Mouse (Mus musculus): ENCODE data around the gene Nsun5.
"Not testable (repeated sequence)": the region's sequence is repeated elsewhere in the genome, so short reads cannot be mapped to it uniquely, and the experiment has no call there.

The Nsun5 gene

GRCm38 (mm10) chr5:135369787-135370654 lies at the start of gene Nsun5:
TSS of gene Nsun5 (plus strand) at chr5:135369953.
- peak; percentile 98 for DNase-seq

DNA sequence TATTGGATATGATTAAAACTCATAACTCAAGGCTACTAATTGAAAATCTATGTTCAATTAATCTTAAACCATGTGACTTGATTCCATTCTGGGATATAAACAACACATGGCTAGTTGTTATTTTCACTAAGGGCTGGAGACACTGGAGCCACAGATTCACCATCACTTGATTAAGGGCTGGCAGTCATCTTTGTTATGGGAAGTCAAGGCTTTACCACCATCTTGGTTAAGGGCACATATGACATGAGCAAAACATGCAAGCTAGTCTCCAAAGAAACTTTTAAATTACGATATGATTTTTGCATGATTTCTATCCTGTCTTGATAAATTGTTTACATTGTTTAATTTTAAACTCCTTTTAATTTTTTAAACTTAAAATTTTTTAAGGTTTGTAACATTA lies 47.6 kb upstream of the Nsun5 start:
- no peak for DNase-seq

DNA sequence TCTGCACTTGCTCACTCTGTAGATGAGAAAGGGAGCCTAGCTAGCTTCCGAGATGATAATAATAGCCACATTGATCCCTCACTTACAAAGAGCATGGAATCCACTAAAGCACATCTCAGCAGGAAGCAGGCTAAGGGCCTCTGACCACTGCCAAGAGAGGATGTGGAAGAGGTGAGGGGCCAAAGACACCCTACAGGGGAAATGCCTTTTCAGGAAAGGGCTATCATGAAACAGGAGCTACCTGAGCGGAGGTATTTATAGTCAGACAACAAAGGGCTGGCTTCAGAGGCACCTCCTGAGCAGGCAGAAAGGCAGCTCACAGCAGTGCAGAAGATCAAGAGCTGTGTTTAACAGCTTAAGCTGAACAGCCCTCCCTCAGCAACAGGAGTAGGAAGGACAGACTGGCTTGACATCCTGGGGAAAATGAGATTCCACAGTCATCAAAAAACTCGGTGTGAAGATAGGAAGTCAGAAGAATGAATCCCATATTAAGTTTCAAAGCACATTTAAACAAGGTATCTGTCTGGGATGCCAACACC lies 43.6 kb upstream of the Nsun5 start:
- no peak for DNase-seq

DNA sequence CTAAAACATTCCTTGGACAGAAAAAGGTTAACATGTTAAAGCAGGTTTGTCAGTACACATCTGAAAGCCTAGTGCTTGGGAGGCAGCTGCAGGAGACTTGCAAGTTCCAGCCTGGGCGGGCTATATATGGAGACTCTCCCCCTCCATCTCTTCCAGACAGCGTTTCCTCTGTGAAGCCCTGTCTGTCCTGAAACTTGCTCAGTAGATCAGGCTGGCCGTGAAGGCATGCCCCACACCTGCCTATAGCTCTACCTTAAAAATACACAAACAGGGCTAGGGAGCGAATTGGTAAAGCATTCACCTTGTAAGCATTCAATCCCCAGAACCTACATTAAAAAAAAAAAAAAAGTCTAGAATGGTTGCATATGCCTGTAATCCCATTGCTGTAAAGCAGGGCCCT lies 40.3 kb upstream of the Nsun5 start:
- no peak for DNase-seq

GRCm38 (mm10) chr5:135330201-135330600 lies 39.6 kb upstream of the Nsun5 start:
- no peak for DNase-seq

DNA sequence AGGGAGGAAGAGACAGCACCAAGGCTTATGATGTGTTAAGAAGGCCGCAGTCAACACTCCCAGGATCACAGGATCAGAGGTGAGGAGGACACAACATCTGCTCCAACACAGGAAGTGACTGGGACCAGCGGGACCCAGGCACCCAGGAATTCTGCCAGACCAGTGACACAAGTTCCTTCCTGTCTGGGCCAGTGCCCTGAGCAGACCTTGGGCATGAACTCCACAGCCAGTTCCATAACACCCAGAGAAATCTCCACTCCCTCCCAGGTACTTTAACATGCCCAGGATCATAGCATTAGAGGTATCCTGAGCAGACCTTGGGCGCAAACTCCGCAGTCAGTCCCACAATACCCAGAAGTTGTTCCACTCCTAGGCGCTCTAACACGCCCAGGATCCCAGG lies 38.6 kb upstream of the Nsun5 start:
- peak; percentile 31 for DNase-seq

DNA sequence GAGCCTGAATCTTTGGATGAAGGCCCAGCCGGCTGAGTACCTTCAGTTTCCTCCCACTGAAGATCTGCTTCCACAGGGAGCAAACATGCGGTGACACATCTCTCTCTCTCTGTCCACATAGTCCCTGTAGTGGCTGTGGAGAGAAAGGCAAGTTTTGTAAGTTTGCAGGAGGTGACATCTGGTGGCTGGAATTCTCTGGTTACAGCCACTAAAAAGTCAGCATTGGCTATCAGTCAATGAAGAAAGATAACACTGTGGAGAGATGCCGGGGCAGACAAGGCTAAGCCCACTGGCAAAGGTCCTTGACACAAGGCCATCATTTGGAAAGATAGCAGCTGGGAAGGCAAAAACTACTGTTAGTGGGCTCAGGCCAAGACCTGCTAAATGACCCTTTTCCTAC lies 32.2 kb upstream of the Nsun5 start:
- DNase-seq: peak; percentile 10

DNA sequence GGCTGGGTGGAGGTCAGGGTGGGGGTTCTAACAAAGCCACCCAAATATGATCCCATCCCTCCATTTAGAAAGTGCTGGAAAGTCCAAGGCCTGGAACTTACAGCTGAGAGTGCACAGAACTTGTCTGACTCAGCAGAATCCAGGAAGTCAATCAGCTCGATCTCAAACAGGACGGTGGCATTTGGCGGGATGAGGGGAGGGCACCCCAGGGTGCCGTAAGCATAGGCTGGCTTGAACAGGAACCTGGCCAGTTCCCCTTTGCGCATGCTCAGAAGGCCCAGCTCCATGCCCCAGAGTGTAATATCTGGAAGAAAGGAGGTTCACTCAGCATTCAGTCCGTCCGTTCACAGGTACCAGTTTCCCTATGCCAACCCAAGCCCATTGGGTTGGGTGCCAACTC lies 23.8 kb upstream of the Nsun5 start:
- no peak for DNase-seq

DNA sequence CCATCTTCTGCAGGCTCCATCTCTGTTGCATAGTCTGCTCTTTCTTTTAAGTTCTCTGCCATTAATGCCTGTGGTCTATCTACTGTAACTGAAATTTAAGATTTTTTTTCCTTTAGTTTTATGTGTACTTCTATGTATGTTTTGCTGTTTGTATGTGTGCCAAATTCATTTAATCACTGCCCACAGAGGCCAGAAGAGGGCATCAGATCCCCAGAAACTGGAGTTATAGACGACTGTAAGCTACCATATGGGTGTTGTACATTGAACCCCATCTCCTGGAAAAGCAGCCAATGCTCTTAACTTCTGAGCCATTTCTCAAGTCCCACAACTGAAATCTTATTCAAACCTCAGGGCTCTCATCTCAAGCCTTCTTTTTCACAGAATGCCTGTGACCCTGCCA lies 23.3 kb upstream of the Nsun5 start:
- no peak for DNase-seq

DNA sequence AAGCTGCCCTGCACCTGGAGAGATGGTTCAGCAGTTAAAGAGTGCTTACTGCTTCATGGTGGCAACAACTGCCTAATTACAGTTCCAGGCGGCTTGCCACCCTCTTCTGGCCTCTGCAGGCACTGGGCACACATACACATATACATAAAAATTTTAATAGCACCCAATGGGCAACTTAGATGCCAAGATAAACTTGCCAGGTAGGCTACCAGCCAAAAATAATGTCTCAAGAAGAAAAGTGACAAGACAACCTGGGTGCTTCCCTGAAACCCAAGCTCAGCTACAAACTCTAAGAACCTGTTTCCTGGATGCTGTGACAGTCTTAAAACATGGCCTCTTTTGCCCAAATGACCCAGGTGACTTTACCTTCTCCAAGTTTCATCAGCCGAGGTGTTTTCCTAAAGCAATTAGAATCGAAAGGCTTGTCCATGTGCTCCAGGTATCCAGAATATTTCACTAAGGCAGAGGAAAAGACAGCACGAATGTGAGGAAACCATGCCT lies 22.2 kb upstream of the Nsun5 start:
- no peak for DNase-seq

GRCm38 (mm10) chr5:135349862-135350261 lies 19.9 kb upstream of the Nsun5 start, which contains the start of gene Fkbp6:
TSS of gene Fkbp6 (minus strand) at chr5:135350044.
- DNase-seq: no peak

GRCm38 (mm10) chr5:135351606-135352005 lies 18.1 kb upstream of the Nsun5 start:
- DNase-seq: no peak

GRCm38 (mm10) chr5:135352995-135353394 lies 16.8 kb upstream of the Nsun5 start, which contains the start of gene Trim50:
TSS of gene Trim50 (plus strand) at chr5:135353295.
- DNase-seq: no peak

DNA sequence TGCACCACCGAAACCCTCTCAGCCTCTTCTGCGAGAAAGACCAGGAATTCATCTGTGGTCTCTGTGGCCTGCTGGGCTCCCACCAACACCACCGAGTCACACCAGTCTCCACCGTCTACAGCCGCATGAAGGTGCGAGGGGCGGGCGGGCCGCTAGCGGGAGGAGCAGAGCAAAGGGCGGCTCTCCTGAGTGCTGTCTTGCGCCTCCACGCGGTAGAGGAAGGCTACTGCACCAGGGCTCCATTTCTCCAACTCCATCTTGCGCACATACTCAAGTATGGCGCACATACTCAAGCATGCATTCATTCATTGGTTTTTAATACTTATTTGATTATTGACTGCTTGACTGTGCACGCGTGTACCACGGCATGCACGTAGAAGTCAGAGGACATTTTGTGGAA lies 16.2 kb upstream of the Nsun5 start:
- DNase-seq: no peak

DNA sequence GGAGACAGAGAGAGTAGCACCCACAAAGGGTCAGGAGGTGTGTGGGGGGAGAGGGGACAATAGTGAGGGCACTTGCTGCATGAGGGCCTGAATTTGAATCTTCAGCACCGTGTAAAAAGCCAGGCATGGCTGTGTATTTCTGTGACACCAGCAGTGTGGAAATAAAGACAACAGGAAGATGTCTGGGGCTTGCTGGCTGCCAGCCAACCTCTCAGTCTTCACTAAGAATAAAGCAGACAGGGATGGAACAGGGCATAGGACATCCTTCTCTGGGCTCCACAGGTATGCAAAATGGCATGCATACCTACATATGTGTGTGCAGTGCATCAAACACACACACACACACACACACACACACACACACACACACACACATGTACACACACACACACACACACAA lies 13.7 kb upstream of the Nsun5 start:
- no peak for DNase-seq

- DNase-seq: peak; percentile 62
These were observed 12.2 kb upstream of the Nsun5 start for GRCm38 (mm10) chr5:135357556-135357955.

GRCm38 (mm10) chr5:135359772-135360171 lies 10.0 kb upstream of the Nsun5 start:
- DNase-seq: no peak

DNA sequence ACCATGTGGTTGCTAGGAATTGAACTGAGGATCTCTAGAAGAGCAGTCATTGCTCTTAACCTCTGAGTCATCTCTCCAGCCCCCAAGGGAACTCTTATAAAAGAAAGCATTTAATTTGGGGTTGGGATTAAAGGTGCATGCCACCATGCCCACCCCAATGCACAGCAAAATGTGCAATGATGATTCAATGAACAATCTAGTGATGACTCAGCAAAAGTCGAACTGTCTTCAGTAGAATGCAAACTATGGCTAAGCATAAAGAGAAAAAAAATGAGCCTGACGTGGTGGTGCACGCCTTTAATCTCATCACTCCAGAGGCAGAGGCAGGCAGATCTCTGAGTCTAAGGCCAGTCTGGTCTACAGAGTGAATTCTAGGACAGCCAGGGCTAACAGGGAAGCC lies 7.2 kb upstream of the Nsun5 start:
- DNase-seq: no peak

DNA sequence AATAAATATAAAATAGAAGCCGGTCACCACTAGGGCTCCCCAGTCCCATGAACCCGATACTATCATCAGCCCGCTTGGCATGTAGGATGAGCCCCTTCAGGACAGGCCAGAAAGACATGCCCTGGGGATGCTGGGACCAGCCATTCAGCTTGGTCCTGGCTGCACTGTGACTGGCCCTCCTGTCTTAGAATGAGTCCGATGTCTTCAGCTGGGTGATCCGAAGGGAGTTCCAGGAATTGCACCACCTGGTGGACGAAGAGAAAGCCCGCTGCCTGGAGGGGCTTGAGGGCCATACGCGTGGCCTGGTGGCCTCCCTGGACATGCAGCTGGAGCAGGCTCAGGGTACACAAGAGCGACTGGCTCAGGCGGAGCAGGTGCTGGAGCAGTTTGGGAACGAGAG lies 6.2 kb upstream of the Nsun5 start:
- peak; percentile 44 for DNase-seq

GRCm38 (mm10) chr5:135367841-135368240 lies 1.9 kb upstream of the Nsun5 start:
- DNase-seq: no peak

GRCm38 (mm10) chr5:135368312-135368711 lies 1.4 kb upstream of the Nsun5 start:
- DNase-seq: peak; percentile 37

GRCm38 (mm10) chr5:135369196-135369595 lies 557 bp upstream of the Nsun5 start:
- not testable (repeated sequence) for DNase-seq

GRCm38 (mm10) chr5:135371195-135371594 lies 1.4 kb downstream of the Nsun5 start:
- DNase-seq: no peak

- no peak for DNase-seq
These were observed 3.8 kb downstream of the Nsun5 start for GRCm38 (mm10) chr5:135373601-135374000.
